Mouse (Mus musculus): ENCODE results near the gene Asdurf. TPM values are rescaled to one million over a fixed set of nuclear protein-coding genes. Genes with fewer than 3 reads are reported as not detected.
"Not testable (repeated sequence)": the region's sequence is repeated elsewhere in the genome, so short reads cannot be mapped to it uniquely, and the experiment has no call there.

Gene Asdurf
- polyA plus RNA-seq (2014; fragmentation: Nextera tagmentation; extraction: Ambion mirVana), result 2.2 TPM in 1 of 2 replicates, not detected in the other

- peak; percentile 100 for ATAC-seq (ENCODE audit: low read depth)
- under 1% methylated on average over 44 of the region's 44 CpGs for WGBS
- Histone ChIP-seq H3K27ac (ENCODE audit: low read depth, low read length) (peak within 1 kb of the TSS; percentile 94), H3K9me3 (ENCODE audit: control insufficient read depth, low read length) (no peaks in the 10 kb centered on the region), H3K4me2 (ENCODE audit: low read depth, low read length) (peak within 1 kb of the TSS; percentile 42), H3K27me3 (ENCODE audit: control insufficient read depth, insufficient read depth, low read length) (no peaks in the 10 kb centered on the region), H3K4me3 (ENCODE audit: low read depth, low read length) (peak within 1 kb of the TSS; percentile 94), H3K4me1 (ENCODE audit: control insufficient read depth, insufficient read depth, low read length) (0 out of 2 replicates have a peak, but pooled peaks cover 5% of the 10 kb centered on the region), H3K9ac (replicated peaks; ENCODE audit: low read depth, low read length) (peak within 1 kb of the TSS; percentile 85), H3K36me3 (ENCODE audit: control insufficient read depth, insufficient read depth, low read length) (peaks cover 8% of the 10 kb centered on the region; the same call in 1 of the 2 replicates)
Observed at GRCm38 (mm10) chr1:53352327-53353261, at the start of gene Asdurf, which contains the start of the genes Gm28551 and Asnsd1. TSS of gene Asdurf (minus strand) at chr1:53352619. TSS of gene Gm28551 (minus strand) at chr1:53352667. TSS of gene Asnsd1 (minus strand) at chr1:53352752.

- not testable (repeated sequence) for H3K4me3 ChIP-seq (ENCODE audit: low read depth, low read length); H3K4me1 ChIP-seq (ENCODE audit: control insufficient read depth, insufficient read depth, low read length); H3K9ac ChIP-seq (replicated peaks; ENCODE audit: low read depth, low read length); H3K9me3 ChIP-seq (ENCODE audit: control insufficient read depth, low read length); H3K27ac ChIP-seq (ENCODE audit: low read depth, low read length); ATAC-seq (ENCODE audit: low read depth); H3K36me3 ChIP-seq (ENCODE audit: control insufficient read depth, insufficient read depth, low read length); H3K27me3 ChIP-seq (ENCODE audit: control insufficient read depth, insufficient read depth, low read length); H3K4me2 ChIP-seq (ENCODE audit: low read depth, low read length)
- 39% methylated on average over 21 of the region's 21 CpGs for WGBS
Observed at GRCm38 (mm10) chr1:53393936-53394760, 41.7 kb upstream of the Asdurf start.

GRCm38 (mm10) chr1:53388762-53389161 lies 36.3 kb upstream of the Asdurf start:
- peak; percentile 56; the same call in 1 of the 2 replicates for ATAC-seq (ENCODE audit: low read depth)
- no peak overlapping the region for H3K4me2 ChIP-seq (ENCODE audit: low read depth, low read length)
- 95% methylated on average over 10 of the region's 14 CpGs for WGBS
- H3K27me3 ChIP-seq (ENCODE audit: control insufficient read depth, insufficient read depth, low read length), result no peaks in the 10 kb centered on the region
- H3K36me3 ChIP-seq (ENCODE audit: control insufficient read depth, insufficient read depth, low read length), result no peaks in the 10 kb centered on the region
- no peaks in the 10 kb centered on the region for H3K4me1 ChIP-seq (ENCODE audit: control insufficient read depth, insufficient read depth, low read length)
- H3K9ac ChIP-seq (replicated peaks; ENCODE audit: low read depth, low read length), result no peak overlapping the region
- no peak overlapping the region for H3K4me3 ChIP-seq (ENCODE audit: low read depth, low read length)
- H3K27ac ChIP-seq (ENCODE audit: low read depth, low read length), result no peak overlapping the region
- H3K9me3 ChIP-seq (ENCODE audit: control insufficient read depth, low read length), result no peaks in the 10 kb centered on the region

- no peaks in the 10 kb centered on the region for H3K36me3 ChIP-seq (ENCODE audit: control insufficient read depth, insufficient read depth, low read length)
- no peaks in the 10 kb centered on the region for H3K4me1 ChIP-seq (ENCODE audit: control insufficient read depth, insufficient read depth, low read length)
- 78% methylated on average over 6 of the region's 6 CpGs for WGBS
- H3K4me2 ChIP-seq (ENCODE audit: low read depth, low read length), result no peak overlapping the region
- no peak overlapping the region for H3K4me3 ChIP-seq (ENCODE audit: low read depth, low read length)
- H3K9ac ChIP-seq (replicated peaks; ENCODE audit: low read depth, low read length), result no peak overlapping the region
- no peaks in the 10 kb centered on the region for H3K9me3 ChIP-seq (ENCODE audit: control insufficient read depth, low read length)
- no peak overlapping the region for H3K27ac ChIP-seq (ENCODE audit: low read depth, low read length)
- no peak for ATAC-seq (ENCODE audit: low read depth)
- no peaks in the 10 kb centered on the region for H3K27me3 ChIP-seq (ENCODE audit: control insufficient read depth, insufficient read depth, low read length)
Observed at GRCm38 (mm10) chr1:53384085-53384688, 31.8 kb upstream of the Asdurf start.

- no peak overlapping the region for H3K27ac ChIP-seq (ENCODE audit: low read depth, low read length)
- no peak overlapping the region for H3K9ac ChIP-seq (replicated peaks; ENCODE audit: low read depth, low read length)
- no peaks in the 10 kb centered on the region for H3K27me3 ChIP-seq (ENCODE audit: control insufficient read depth, insufficient read depth, low read length)
- H3K4me1 ChIP-seq (ENCODE audit: control insufficient read depth, insufficient read depth, low read length), result no peaks in the 10 kb centered on the region
- no peak for ATAC-seq (ENCODE audit: low read depth)
- no peaks in the 10 kb centered on the region for H3K9me3 ChIP-seq (ENCODE audit: control insufficient read depth, low read length)
- no peaks in the 10 kb centered on the region for H3K36me3 ChIP-seq (ENCODE audit: control insufficient read depth, insufficient read depth, low read length)
- no peak overlapping the region for H3K4me2 ChIP-seq (ENCODE audit: low read depth, low read length)
- WGBS, result 80% methylated on average over 3 of the region's 3 CpGs
- no peak overlapping the region for H3K4me3 ChIP-seq (ENCODE audit: low read depth, low read length)
Observed at GRCm38 (mm10) chr1:53377731-53378130, 25.3 kb upstream of the Asdurf start.

- not testable (repeated sequence) for H3K27ac ChIP-seq (ENCODE audit: low read depth, low read length); H3K27me3 ChIP-seq (ENCODE audit: control insufficient read depth, insufficient read depth, low read length); H3K4me3 ChIP-seq (ENCODE audit: low read depth, low read length); H3K4me1 ChIP-seq (ENCODE audit: control insufficient read depth, insufficient read depth, low read length); ATAC-seq (ENCODE audit: low read depth); H3K9ac ChIP-seq (replicated peaks; ENCODE audit: low read depth, low read length); H3K9me3 ChIP-seq (ENCODE audit: control insufficient read depth, low read length); H3K36me3 ChIP-seq (ENCODE audit: control insufficient read depth, insufficient read depth, low read length); H3K4me2 ChIP-seq (ENCODE audit: low read depth, low read length)
- 74% methylated on average over 2 of the region's 2 CpGs for WGBS
Observed at GRCm38 (mm10) chr1:53375965-53376364, 23.5 kb upstream of the Asdurf start.

GRCm38 (mm10) chr1:53358988-53359387 lies 6.6 kb upstream of the Asdurf start:
- H3K36me3 ChIP-seq (ENCODE audit: control insufficient read depth, insufficient read depth, low read length), result no peaks in the 10 kb centered on the region
- H3K4me2 ChIP-seq (ENCODE audit: low read depth, low read length), result no peak overlapping the region
- no peaks in the 10 kb centered on the region for H3K4me1 ChIP-seq (ENCODE audit: control insufficient read depth, insufficient read depth, low read length)
- ATAC-seq (ENCODE audit: low read depth), result no peak
- no peak overlapping the region for H3K4me3 ChIP-seq (ENCODE audit: low read depth, low read length)
- no peaks in the 10 kb centered on the region for H3K9me3 ChIP-seq (ENCODE audit: control insufficient read depth, low read length)
- no peak overlapping the region for H3K9ac ChIP-seq (replicated peaks; ENCODE audit: low read depth, low read length)
- no peaks in the 10 kb centered on the region for H3K27me3 ChIP-seq (ENCODE audit: control insufficient read depth, insufficient read depth, low read length)
- no peak overlapping the region for H3K27ac ChIP-seq (ENCODE audit: low read depth, low read length)

GRCm38 (mm10) chr1:53341071-53341470 lies 11.3 kb downstream of the Asdurf start:
- Histone ChIP-seq H3K4me2 (ENCODE audit: low read depth, low read length) (no peak overlapping the region), H3K27me3 (ENCODE audit: control insufficient read depth, insufficient read depth, low read length) (no peaks in the 10 kb centered on the region), H3K9me3 (ENCODE audit: control insufficient read depth, low read length) (no peaks in the 10 kb centered on the region), H3K4me1 (ENCODE audit: control insufficient read depth, insufficient read depth, low read length) (no peaks in the 10 kb centered on the region), H3K9ac (replicated peaks; ENCODE audit: low read depth, low read length) (no peak overlapping the region), H3K36me3 (ENCODE audit: control insufficient read depth, insufficient read depth, low read length) (peaks cover 15% of the 10 kb centered on the region; the same call in 1 of the 2 replicates), H3K27ac (ENCODE audit: low read depth, low read length) (no peak overlapping the region), H3K4me3 (ENCODE audit: low read depth, low read length) (no peak overlapping the region)
- 96% methylated on average over 2 of the region's 2 CpGs for WGBS
- no peak for ATAC-seq (ENCODE audit: low read depth)
